Mouse (Mus musculus): Measurements from ENCODE around the gene Foxp1.

The Foxp1 gene

GRCm38 (mm10) chr6:98987533-98988169 is 534.9 kb downstream of the Foxp1 start:
- TF ChIP-seq GATA4 (IDR thresholded peaks at IDR 0.05; ENCODE audit: insufficient replicate concordance, low read length): no peak; the same call in 1 of the 2 replicates

GRCm38 (mm10) chr6:98985452-98985851 is 537.1 kb downstream of the Foxp1 start:
- no peak for TF ChIP-seq GATA4 (IDR thresholded peaks at IDR 0.05; ENCODE audit: insufficient replicate concordance, low read length)

GRCm38 (mm10) chr6:98984626-98985025 is 537.9 kb downstream of the Foxp1 start:
- no peak for TF ChIP-seq GATA4 (IDR thresholded peaks at IDR 0.05; ENCODE audit: insufficient replicate concordance, low read length)

- no peak for TF ChIP-seq GATA4 (IDR thresholded peaks at IDR 0.05; ENCODE audit: insufficient replicate concordance, low read length)
These were observed 538.5 kb downstream of the Foxp1 start for GRCm38 (mm10) chr6:98984026-98984425.

- TF ChIP-seq GATA4 (IDR thresholded peaks at IDR 0.05; ENCODE audit: insufficient replicate concordance, low read length): no peak
These were observed 539.1 kb downstream of the Foxp1 start for GRCm38 (mm10) chr6:98983311-98983838.

GRCm38 (mm10) chr6:98981265-98981664 is 541.3 kb downstream of the Foxp1 start:
- TF ChIP-seq GATA4 (IDR thresholded peaks at IDR 0.05; ENCODE audit: insufficient replicate concordance, low read length): no peak

- no peak for TF ChIP-seq GATA4 (IDR thresholded peaks at IDR 0.05; ENCODE audit: insufficient replicate concordance, low read length)
These were observed 542.1 kb downstream of the Foxp1 start for GRCm38 (mm10) chr6:98980432-98980831.

GRCm38 (mm10) chr6:98980001-98980400 is 542.5 kb downstream of the Foxp1 start:
- TF ChIP-seq GATA4 (IDR thresholded peaks at IDR 0.05; ENCODE audit: insufficient replicate concordance, low read length): no peak

GRCm38 (mm10) chr6:98977806-98978205 is 544.7 kb downstream of the Foxp1 start:
- no peak for TF ChIP-seq GATA4 (IDR thresholded peaks at IDR 0.05; ENCODE audit: insufficient replicate concordance, low read length)

- TF ChIP-seq GATA4 (IDR thresholded peaks at IDR 0.05; ENCODE audit: insufficient replicate concordance, low read length): no peak
These were observed 546.6 kb downstream of the Foxp1 start for GRCm38 (mm10) chr6:98975918-98976317.

GRCm38 (mm10) chr6:98973433-98973832 is 549.1 kb downstream of the Foxp1 start:
- no peak for TF ChIP-seq GATA4 (IDR thresholded peaks at IDR 0.05; ENCODE audit: insufficient replicate concordance, low read length)

- TF ChIP-seq GATA4 (IDR thresholded peaks at IDR 0.05; ENCODE audit: insufficient replicate concordance, low read length): no peak
These were observed 550.1 kb downstream of the Foxp1 start for GRCm38 (mm10) chr6:98972404-98972803.

- TF ChIP-seq GATA4 (IDR thresholded peaks at IDR 0.05; ENCODE audit: insufficient replicate concordance, low read length): no peak
These were observed 563.2 kb downstream of the Foxp1 start for GRCm38 (mm10) chr6:98959333-98959732.

GRCm38 (mm10) chr6:98956522-98957169 is 565.9 kb downstream of the Foxp1 start:
- no peak for TF ChIP-seq GATA4 (IDR thresholded peaks at IDR 0.05; ENCODE audit: insufficient replicate concordance, low read length)

GRCm38 (mm10) chr6:98955706-98956105 is 566.8 kb downstream of the Foxp1 start:
- TF ChIP-seq GATA4 (IDR thresholded peaks at IDR 0.05; ENCODE audit: insufficient replicate concordance, low read length): no peak

GRCm38 (mm10) chr6:98954439-98954838 is 568.1 kb downstream of the Foxp1 start:
- no peak for TF ChIP-seq GATA4 (IDR thresholded peaks at IDR 0.05; ENCODE audit: insufficient replicate concordance, low read length)

All from liver, adult (tissue).